16 mouse cellular contexts compared by ENCODE assay signal in genomic region chr2:6082615-6083014, GRCm38 (mm10).
"Had no signal": no experiment of that assay in that cellular context is flagged by ENCODE, and none has a peak within 500 bp of the region (broad histone marks: within the 10 kb centered on the region; RNA-seq: fewer than 3 reads in every experiment).

No protein-coding gene starts in this region.

- ATAC-seq: hindbrain, postnatal 0 days; intestine, embryonic 16.5 days had no signal

- DNase-seq: gastrocnemius, postnatal 14 days; gastrocnemius, postnatal 36 days; heart, adult 18-20 months; heart, postnatal 10 days; heart, postnatal 36 days; kidney, adult 11 months; kidney, adult 2 months; kidney, adult 9 months; kidney, postnatal 14 days; kidney, postnatal 36 days; layer of hippocampus, adult 9-11 months; layer of hippocampus, postnatal 36 days; liver; liver, embryonic 13.5 days had no signal
